Mouse (Mus musculus): ENCODE measurements around the gene Tbx22. TPM values are rescaled to one million over a fixed set of nuclear protein-coding genes. Genes with fewer than 3 reads are reported as not detected.

Gene Tbx22
- under 1 TPM in 1 of 2 experiments, not detected in 1; 0.32 TPM for total RNA-seq (2021)

DNA sequence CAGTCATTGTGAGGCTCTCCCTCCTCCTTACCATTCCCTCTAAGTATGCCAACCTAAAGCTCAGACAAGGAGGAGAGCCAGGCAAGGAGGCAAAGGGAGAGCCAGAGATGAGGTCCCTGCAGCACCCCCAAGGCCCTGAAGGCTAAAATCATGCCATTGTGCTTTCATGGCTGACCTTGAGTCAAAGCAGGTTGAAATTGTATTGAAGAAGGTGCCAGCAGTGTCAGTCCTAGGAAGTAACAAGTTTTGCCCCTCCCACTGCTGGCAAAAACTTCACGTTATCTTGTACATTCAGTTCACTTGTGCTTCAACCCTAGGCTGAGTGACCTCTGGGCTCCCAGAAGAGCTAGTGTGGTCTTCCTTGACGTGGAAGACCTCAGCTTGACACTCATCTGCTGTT is at the start of gene Tbx22:
Gene Tbx22 (plus strand): TSS at position 301 of the 400 bp plus-strand sequence.
- no peak for DNase-seq (ENCODE audit: low spot score in 2 of 2)

GRCm38 (mm10) chrX:107668677-107669076 is 913 bp downstream of the Tbx22 start:
- DNase-seq (ENCODE audit: low spot score in 2 of 2) = no peak
- intact Hi-C loops (cut with DNase I) = no loop called here

More for the DNA sequence above, at the start of gene Tbx22:
- intact Hi-C loops (cut with DNase I) = no loop called here

GRCm38 (mm10) chrX:107679203-107679602 is 11.4 kb downstream of the Tbx22 start:
- peak in 1 of 2 experiments; percentile 3 for DNase-seq (ENCODE audit: low spot score in 2 of 2)
- intact Hi-C loops (cut with DNase I) = no loop called here

DNA sequence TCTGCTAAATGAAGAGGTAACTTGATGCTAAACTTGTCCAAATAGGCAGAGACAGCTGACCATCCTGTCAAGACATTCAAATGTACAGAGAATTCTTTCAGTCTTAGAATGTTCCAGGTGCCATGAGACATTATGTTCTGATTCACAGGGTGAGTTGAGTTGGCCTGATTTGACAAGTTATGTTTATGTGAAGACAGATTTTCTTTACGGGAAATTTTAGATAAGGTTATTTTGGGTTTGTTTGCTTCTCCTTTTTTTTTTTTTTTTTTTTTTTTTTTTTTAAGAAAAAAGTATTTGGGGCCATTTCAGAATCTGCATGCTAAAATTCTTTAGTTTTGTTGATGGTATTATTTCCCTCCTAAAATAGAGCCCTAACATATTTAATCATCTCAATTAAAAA is 40.8 kb downstream of the Tbx22 start:
- intact Hi-C loops (cut with DNase I) = no loop called here
- no peak for DNase-seq (ENCODE audit: low spot score in 2 of 2)

GRCm38 (mm10) chrX:107723541-107723940 is 55.8 kb downstream of the Tbx22 start:
- intact Hi-C loops (cut with DNase I) = no loop called here
- DNase-seq (ENCODE audit: low spot score in 2 of 2) = no peak

Other genes with a start within 250 kb of the Tbx22 start
- gene Tent5d, start 124.6 kb downstream of the Tbx22 start, total RNA-seq (2021) = not detected
- gene 2610002M06Rik, start 148.4 kb downstream of the Tbx22 start, total RNA-seq (2021) = 10 to 100 TPM; 34.6 to 37.2 TPM

All from left cerebral cortex, postnatal 25 days (tissue).